Comparison of ENCODE assay signal across 7 mouse cellular contexts in the genomic region with DNA sequence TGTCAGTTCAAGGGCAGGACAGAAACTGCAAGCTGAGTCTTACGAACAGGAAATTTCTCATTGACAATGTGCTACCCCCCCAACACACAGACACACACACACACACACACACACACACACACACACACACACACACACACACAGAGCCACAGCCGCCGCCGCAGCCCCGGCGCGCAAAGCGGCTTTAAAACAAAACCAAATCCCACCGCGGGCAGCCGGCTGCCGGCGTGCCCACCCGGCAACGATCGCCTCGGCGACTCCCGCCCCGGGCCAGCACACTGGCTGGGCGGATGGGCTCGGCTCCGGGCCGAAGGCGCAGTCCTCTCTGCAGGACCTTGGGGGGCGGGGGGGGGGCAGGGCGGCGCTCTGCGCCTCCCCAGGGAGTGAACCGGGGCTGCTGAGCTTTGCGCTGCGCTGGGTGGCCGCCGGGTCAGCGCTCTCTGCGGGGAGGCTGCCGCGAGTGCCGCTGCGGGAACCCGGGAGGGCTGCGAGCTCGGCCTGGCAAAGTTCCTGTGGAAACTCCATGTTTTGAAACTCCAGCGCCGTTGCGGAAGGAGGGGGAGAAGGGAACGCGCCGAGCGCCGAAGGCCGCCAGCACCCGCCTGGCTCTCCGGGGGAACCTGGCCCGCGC.
DNase-seq lines count a peak whose midpoint lies in the region; ATAC-seq and TF ChIP-seq lines count a peak whose summit lies in the region.

No protein-coding gene starts in this region.

- no peaks in the 10 kb centered on the region for H3K9me3 ChIP-seq in G1E (replicated peaks)
- no peaks in the 10 kb centered on the region for H3K9me3 ChIP-seq in embryonic facial prominence, embryonic 11.5 days (replicated peaks; ENCODE audit: control insufficient read depth, low read length)
- no peaks in the 10 kb centered on the region for H3K9me3 ChIP-seq in heart, embryonic 16.5 days (replicated peaks; ENCODE audit: control insufficient read depth, low read length)
- no peaks in the 10 kb centered on the region for H3K9me3 ChIP-seq in stomach, embryonic 15.5 days

- no peak for DNase-seq in G1E (ENCODE audit: low spot score)
- DNase-seq in embryonic facial prominence, embryonic 11.5 days (ENCODE audit: low spot score), result peak; percentile 35
- DNase-seq in kidney, postnatal 25 days, result peak; percentile 59 to 72
- DNase-seq in lung, postnatal 4 days, result peak; percentile 54 to 73

- H3K4me3 ChIP-seq in C2C12 (ENCODE audit: insufficient read depth, poor library complexity, severe bottlenecking) (peak overlapping the region; percentile 6), G1E (ENCODE audit: low read depth, low read length) (peak overlapping the region; percentile 75)
- H3K4me3 ChIP-seq in embryonic facial prominence, embryonic 11.5 days (ENCODE audit: low read depth, low read length), result peak overlapping the region; percentile 43
- peak overlapping the region; percentile 63 for H3K4me3 ChIP-seq in heart, embryonic 16.5 days (ENCODE audit: low read length)
- peak overlapping the region; percentile 46 for H3K4me3 ChIP-seq in stomach, embryonic 15.5 days (replicated peaks)

- H3K79me3 ChIP-seq in C2C12 (ENCODE audit: low read depth), result no peaks in the 10 kb centered on the region

- H3ac ChIP-seq in C2C12 (ENCODE audit: control insufficient read depth, insufficient read length, low read depth), result peak overlapping the region; percentile 44

- H3K4me2 ChIP-seq in embryonic facial prominence, embryonic 11.5 days (ENCODE audit: low read depth, low read length), result peak overlapping the region; percentile 94
- peak overlapping the region; percentile 77 for H3K4me2 ChIP-seq in heart, embryonic 16.5 days (ENCODE audit: low read depth, low read length)
- H3K4me2 ChIP-seq in stomach, embryonic 15.5 days, result peak overlapping the region; percentile 88

- peak overlapping the region; percentile 56 for H3K27ac ChIP-seq in embryonic facial prominence, embryonic 11.5 days (replicated peaks; ENCODE audit: low read depth, low read length)
- H3K27ac ChIP-seq in heart, embryonic 16.5 days (ENCODE audit: low read length), result peak overlapping the region; percentile 95
- peak overlapping the region; percentile 96 for H3K27ac ChIP-seq in stomach, embryonic 15.5 days

- H3K9ac ChIP-seq in embryonic facial prominence, embryonic 11.5 days (replicated peaks; ENCODE audit: low read length), result peak overlapping the region; percentile 57
- H3K9ac ChIP-seq in heart, embryonic 16.5 days (ENCODE audit: low read length), result peak overlapping the region; percentile 87
- H3K9ac ChIP-seq in stomach, embryonic 15.5 days, result peak overlapping the region; percentile 56

- no peak for ATAC-seq in G1E (ENCODE audit: extremely low read depth, insufficient number of reproducible peaks, low FRiP score, poor library complexity, severe bottlenecking)
- ATAC-seq in embryonic facial prominence, embryonic 11.5 days (replicated peaks; ENCODE audit: insufficient number of reproducible peaks, low FRiP score, low TSS enrichment, low read depth), result no peak
- ATAC-seq in heart, embryonic 16.5 days (replicated peaks; ENCODE audit: extremely low read depth, insufficient read depth, low FRiP score), result no peak
- ATAC-seq in stomach, embryonic 15.5 days (ENCODE audit: insufficient read depth, low FRiP score, low read depth), result no peak

- WGBS in embryonic facial prominence, embryonic 11.5 days, result 3% methylated on average over 22 of the region's 56 CpGs
- WGBS in heart, embryonic 16.5 days, result 3% methylated on average over 35 of the region's 56 CpGs
- WGBS in stomach, embryonic 15.5 days, result under 1% methylated on average over 42 of the region's 56 CpGs

- peaks cover 21% of the 10 kb centered on the region for H3K4me1 ChIP-seq in G1E (ENCODE audit: insufficient read depth, low read depth, low read length)
- no peaks in the 10 kb centered on the region; the same call in 1 of the 2 replicates for H3K4me1 ChIP-seq in embryonic facial prominence, embryonic 11.5 days (ENCODE audit: control insufficient read depth, insufficient read depth, low read length)
- peaks cover 20% of the 10 kb centered on the region for H3K4me1 ChIP-seq in heart, embryonic 16.5 days (ENCODE audit: control insufficient read depth, insufficient read depth, low read length)
- peaks cover 20% of the 10 kb centered on the region for H3K4me1 ChIP-seq in stomach, embryonic 15.5 days

- no peaks in the 10 kb centered on the region for H3K79me2 ChIP-seq in C2C12 (ENCODE audit: control insufficient read depth, insufficient read depth)

- TF ChIP-seq CTCF in C2C12 (IDR thresholded peaks at IDR 0.05; ENCODE audit: control insufficient read depth, insufficient read depth, insufficient read length) (no peak), G1E (IDR thresholded peaks at IDR 0.05; ENCODE audit: low read depth, low read length) (no peak)

- H3K27me3 ChIP-seq in C2C12 (ENCODE audit: control insufficient read depth, insufficient read depth, insufficient read length) (no peaks in the 10 kb centered on the region), G1E (ENCODE audit: insufficient read depth, low read length) (peaks cover 30% of the 10 kb centered on the region)
- H3K27me3 ChIP-seq in embryonic facial prominence, embryonic 11.5 days (ENCODE audit: control insufficient read depth, insufficient read depth, low read length), result peaks cover 48% of the 10 kb centered on the region
- peaks cover 45% of the 10 kb centered on the region for H3K27me3 ChIP-seq in heart, embryonic 16.5 days (ENCODE audit: control insufficient read depth, insufficient read depth, low read length)
- peaks cover 40% of the 10 kb centered on the region for H3K27me3 ChIP-seq in stomach, embryonic 15.5 days (replicated peaks)

- H3K36me3 ChIP-seq in C2C12 (ENCODE audit: control insufficient read depth, insufficient read depth), result no peaks in the 10 kb centered on the region
- no peaks in the 10 kb centered on the region for H3K36me3 ChIP-seq in G1E (replicated peaks)
- H3K36me3 ChIP-seq in embryonic facial prominence, embryonic 11.5 days (replicated peaks; ENCODE audit: control insufficient read depth, insufficient read depth, low read depth, low read length), result no peaks in the 10 kb centered on the region
- H3K36me3 ChIP-seq in heart, embryonic 16.5 days (ENCODE audit: control insufficient read depth, insufficient read depth), result no peaks in the 10 kb centered on the region
- H3K36me3 ChIP-seq in stomach, embryonic 15.5 days, result no peaks in the 10 kb centered on the region

TF ChIP-seq in C2C12, 6 proteins besides CTCF, POLR2A, EP300 and RAD21:
- no peak for TF ChIP-seq CEBPB (IDR thresholded peaks at IDR 0.05; ENCODE audit: low read depth)
- no peak for TF ChIP-seq MYOD1 (IDR thresholded peaks at IDR 0.05; ENCODE audit: control insufficient read depth, insufficient read length, low read depth)
- no peak for TF ChIP-seq FOSL1 (IDR thresholded peaks at IDR 0.05; ENCODE audit: insufficient read depth, low read length, poor library complexity, severe bottlenecking)
- TF ChIP-seq MYOG (IDR thresholded peaks at IDR 0.05; ENCODE audit: control insufficient read depth, extremely low read depth, insufficient read length), result no peak
- TF ChIP-seq USF1 (IDR thresholded peaks at IDR 0.05; ENCODE audit: low read depth), result no peak
- no peak for TF ChIP-seq MAX (IDR thresholded peaks at IDR 0.05)

Comparison
In these comparisons a context has a peak if more than half of its experiments do, and no peak if none do; other contexts are left out.
1. H3K4me3 ChIP-seq: peak in every context shown above with its lines; median percentile 75 in G1E; 63 in heart, embryonic 16.5 days; 46 in stomach, embryonic 15.5 days; 43 in embryonic facial prominence, embryonic 11.5 days; 6 in C2C12.